Mouse (Mus musculus) hindbrain, embryonic 10.5 days (tissue): ENCODE measurements around the gene Cyp27b1. TPM values are rescaled to one million over a fixed set of nuclear protein-coding genes. Genes with fewer than 3 reads are reported as not detected.
"Not testable (repeated sequence)": the region's sequence is repeated elsewhere in the genome, so short reads cannot be mapped to it uniquely, and the experiment has no call there.

Experiments
- DNase-seq: peaks from one replicate; pipeline ENCODE4 v3.0.0-alpha.2; 2017; ENCODE audit warnings: low spot score
- H3K27ac ChIP-seq: fragments of 300-500 bp; sonication (generic); 2 replicates; pipeline ENCODE4 v1.5.1; 2016; ENCODE audit warnings: mild to moderate bottlenecking, moderate library complexity
- H3K27me3 ChIP-seq: fragments of 300-500 bp; sonication (generic); 2 replicates; pipeline ENCODE4 v1.6.1; 2016; ENCODE audit warnings: mild to moderate bottlenecking; ENCODE audit not compliant: poor library complexity, insufficient read depth, severe bottlenecking
- H3K36me3 ChIP-seq: fragments of 300-500 bp; sonication (generic); 2 replicates; pipeline ENCODE4 v1.6.1; 2016; ENCODE audit warnings: mild to moderate bottlenecking, moderate library complexity
- H3K4me1 ChIP-seq: fragments of 300-500 bp; sonication (generic); replicated peaks from 2 replicates; pipeline ENCODE4 v1.6.1; 2016; ENCODE audit warnings: mild to moderate bottlenecking
- H3K4me3 ChIP-seq: fragments of 300-500 bp; sonication (generic); 2 replicates; pipeline ENCODE4 v1.5.1; 2016; ENCODE audit warnings: mild to moderate bottlenecking, moderate library complexity
- H3K9me3 ChIP-seq: fragments of 300-500 bp; sonication (generic); 2 replicates; pipeline ENCODE4 v1.6.1; 2016; ENCODE audit warnings: mild to moderate bottlenecking, moderate library complexity
- WGBS: fragments of 180-500 bp; shearing (Covaris S2); methylation state at CpG from one replicate; pipeline ENCODE4 v1.1.7; 2016; 5-methylcytosine and 5-hydroxymethylcytosine counted together
- polyA plus RNA-seq: library from polyadenylated mRNA; unstranded; fragments of >200 nt; fragmentation: Nextera tagmentation; extraction: Ambion mirVana; gene quantifications from 2 replicates; pipeline ENCODE4 v1.2.1, GENCODE M21; 2016

The Cyp27b1 gene
- polyA plus RNA-seq, 1 experiment from 2014 or later: 0.34 TPM

DNA sequence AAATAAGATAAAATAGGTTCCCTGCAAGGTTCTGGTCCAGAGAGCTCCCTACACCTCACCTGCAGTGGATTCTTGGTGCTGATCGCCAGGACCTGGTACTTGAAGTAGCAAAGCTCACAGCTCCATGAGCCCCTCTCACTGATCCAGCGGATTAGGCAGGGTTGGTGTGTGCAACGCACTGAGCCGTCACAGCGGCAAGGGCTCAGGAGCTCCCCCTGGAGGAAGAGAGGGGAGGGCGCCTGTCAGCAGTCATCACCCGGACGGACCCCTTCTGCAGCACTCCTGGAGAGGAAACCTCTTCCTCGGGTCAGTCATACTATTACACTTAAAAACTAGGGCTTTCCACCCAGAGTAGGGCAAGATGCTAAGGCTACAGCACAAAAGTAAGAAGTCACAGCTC is 10.1 kb downstream of the Cyp27b1 start:
- H3K4me3 ChIP-seq: peak overlapping the region; percentile 96
- H3K9me3 ChIP-seq: no peaks in the 10 kb centered on the region
- DNase-seq: peak; percentile 85
- H3K4me1 ChIP-seq: peaks cover 55% of the 10 kb centered on the region
- peaks cover 45% of the 10 kb centered on the region for H3K36me3 ChIP-seq
- WGBS: 2% methylated on average over 9 of the region's 9 CpGs
- 0 out of 2 replicates have a peak overlapping the region, but pooled peaks have one; percentile 97 for H3K27ac ChIP-seq
- H3K27me3 ChIP-seq: peaks cover 37% of the 10 kb centered on the region; the same call in 1 of the 2 replicates

DNA sequence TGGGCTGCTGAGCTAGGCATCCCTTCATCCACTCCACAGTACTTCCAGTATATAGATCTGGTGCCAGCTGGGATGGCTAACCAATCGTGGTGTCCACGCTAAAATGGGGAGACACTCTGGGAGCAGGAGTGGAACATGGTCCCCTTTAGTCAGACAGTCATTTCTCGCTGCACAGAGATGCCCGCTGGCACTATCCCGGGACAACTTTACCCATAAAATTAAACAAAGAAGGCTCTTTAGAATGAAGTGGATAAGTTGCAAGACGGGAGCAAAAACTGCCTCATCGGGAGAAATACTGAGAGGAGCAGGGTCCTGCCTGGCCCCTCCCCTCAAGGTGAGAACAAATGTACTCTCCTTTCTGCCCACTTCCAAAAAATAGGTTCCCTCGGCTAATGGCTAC is 10.7 kb downstream of the Cyp27b1 start:
- Histone ChIP-seq H3K36me3 (peaks cover 41% of the 10 kb centered on the region), H3K4me1 (peaks cover 55% of the 10 kb centered on the region), H3K27ac (peak overlapping the region; percentile 97), H3K9me3 (no peaks in the 10 kb centered on the region), H3K27me3 (peaks cover 37% of the 10 kb centered on the region; the same call in 1 of the 2 replicates), H3K4me3 (peak overlapping the region; percentile 96)
- 12% methylated on average over 8 of the region's 8 CpGs for WGBS
- no peak for DNase-seq

DNA sequence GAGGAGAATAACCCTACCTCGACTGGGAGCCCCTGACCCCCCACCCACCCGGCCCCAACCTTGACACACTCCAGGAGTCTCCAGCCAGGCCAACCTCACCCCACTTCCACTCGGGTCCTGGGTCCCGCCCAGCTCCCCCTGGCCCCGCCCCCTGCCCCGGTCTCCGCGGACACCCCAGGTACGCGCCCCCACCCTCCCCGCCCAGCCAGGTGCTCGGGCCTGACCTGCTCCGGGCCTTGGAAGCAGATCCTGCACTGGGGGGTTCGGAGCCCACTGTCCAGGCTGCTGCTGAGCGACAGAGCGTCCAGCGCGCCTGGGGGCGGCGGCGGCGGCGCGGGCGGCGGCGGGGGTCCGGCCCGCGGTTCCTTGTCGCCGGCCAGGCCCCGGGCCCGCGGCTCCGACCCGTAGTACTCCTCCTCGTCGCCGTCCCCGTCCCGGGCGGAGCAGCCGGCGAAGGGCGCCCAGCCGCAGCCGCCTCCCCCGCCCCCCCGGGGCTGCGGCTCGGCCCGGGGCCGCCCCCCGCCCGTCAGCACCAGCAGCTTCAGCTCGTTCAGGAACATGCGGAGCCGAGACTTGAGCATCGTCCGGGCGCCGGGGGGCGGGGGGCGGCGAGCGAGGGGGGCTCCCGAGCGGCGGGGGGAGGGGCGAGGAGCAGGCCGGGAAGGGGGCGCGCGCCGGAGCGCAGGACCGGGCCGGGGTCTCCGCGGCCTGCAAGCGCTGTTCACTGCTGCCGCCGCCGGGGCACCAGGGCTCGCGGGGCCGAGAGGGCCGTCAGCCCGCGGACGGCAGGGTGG is 11.3 kb downstream of the Cyp27b1 start:
- H3K27me3 ChIP-seq: peaks cover 37% of the 10 kb centered on the region; the same call in 1 of the 2 replicates
- peaks cover 37% of the 10 kb centered on the region for H3K36me3 ChIP-seq
- H3K4me1 ChIP-seq: peaks cover 55% of the 10 kb centered on the region
- under 1% methylated on average over 91 of the region's 92 CpGs for WGBS
- DNase-seq: no peak
- no peaks in the 10 kb centered on the region for H3K9me3 ChIP-seq
- H3K4me3 ChIP-seq: peak overlapping the region; percentile 96
- H3K27ac ChIP-seq: peak overlapping the region; percentile 97

DNA sequence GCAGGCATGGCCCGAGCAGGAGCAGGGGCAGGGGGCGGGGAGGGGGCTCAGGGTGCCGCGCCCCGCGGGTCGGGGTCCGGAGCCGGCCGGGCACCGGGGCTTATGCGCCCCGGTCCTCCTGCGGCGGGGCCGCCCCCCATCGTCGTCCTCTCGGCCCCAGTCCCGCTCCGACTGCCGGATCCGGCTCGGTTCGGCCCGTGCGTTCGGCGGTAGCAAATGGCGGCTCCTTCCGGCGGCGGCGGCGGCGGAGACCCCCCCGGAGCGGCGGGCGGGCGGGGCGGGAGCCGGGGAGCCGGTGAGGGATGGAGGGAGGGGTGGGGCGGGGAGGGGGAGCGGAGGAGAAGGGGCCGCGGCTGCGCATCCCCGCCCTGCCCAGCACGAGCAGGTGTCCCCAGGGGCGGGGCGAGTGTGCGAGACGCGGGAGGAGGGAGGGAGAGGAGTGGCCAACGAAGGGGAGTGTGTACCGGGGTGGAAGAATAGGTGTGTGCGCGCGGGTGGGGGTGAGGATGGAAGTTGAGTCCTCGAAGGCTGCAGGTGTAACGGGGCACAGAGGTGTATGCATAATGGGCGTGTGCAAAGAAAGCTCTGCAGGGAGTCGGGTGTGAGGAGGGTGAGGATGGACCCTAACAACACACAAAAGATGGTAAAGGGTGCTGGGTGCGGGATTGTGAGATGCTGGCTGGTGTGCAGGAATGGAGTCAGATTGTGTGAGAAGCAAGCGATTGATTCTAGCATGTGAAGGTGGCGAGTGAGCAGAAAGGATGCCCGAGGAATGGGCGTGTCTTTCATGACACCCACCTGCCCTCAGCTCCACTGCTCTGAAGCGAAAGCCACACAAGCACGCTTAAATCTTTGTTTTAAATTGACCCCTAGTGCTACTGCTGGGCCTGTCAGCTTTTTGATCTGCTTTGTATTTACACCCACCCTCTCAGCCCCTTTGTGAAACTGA is 12.2 kb downstream of the Cyp27b1 start, which contains the start of gene March9:
Gene March9 (minus strand): TSS at position 217 of the 949 bp plus-strand sequence.
- WGBS: under 1% methylated on average over 62 of the region's 72 CpGs
- Histone ChIP-seq H3K4me3 (peak within 1 kb of the TSS; percentile 96), H3K27me3 (peaks cover 37% of the 10 kb centered on the region; the same call in 1 of the 2 replicates), H3K36me3 (peaks cover 37% of the 10 kb centered on the region), H3K9me3 (no peaks in the 10 kb centered on the region), H3K27ac (peak within 1 kb of the TSS; percentile 97), H3K4me1 (peaks cover 64% of the 10 kb centered on the region)
- peak; percentile 63 for DNase-seq

DNA sequence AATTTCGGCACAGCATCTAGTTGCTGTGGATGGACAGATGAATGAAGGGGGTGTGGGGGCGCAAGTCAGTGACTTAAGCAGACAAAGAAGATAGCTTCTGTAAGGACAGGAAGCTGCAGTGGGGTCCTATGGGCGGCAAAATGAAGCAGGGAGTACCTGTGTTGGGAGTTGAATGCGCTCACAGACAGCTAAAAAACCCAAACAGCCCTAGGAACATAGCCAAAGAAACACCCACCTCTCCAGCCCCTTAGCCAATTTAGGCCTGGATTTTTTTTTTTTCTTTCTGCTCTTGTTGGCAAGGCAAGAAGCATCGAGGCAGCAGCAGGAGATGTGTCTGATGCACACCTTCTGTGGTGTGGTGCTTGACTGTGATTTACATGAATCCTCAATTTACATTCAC is 13.0 kb downstream of the Cyp27b1 start:
- H3K4me3 ChIP-seq: peak overlapping the region; percentile 96
- H3K4me1 ChIP-seq: peaks cover 66% of the 10 kb centered on the region
- whole genome bisulfite sequencing: 24% methylated on average over 5 of the region's 5 CpGs
- no peak for DNase-seq
- peaks cover 37% of the 10 kb centered on the region; the same call in 1 of the 2 replicates for H3K27me3 ChIP-seq
- H3K9me3 ChIP-seq: no peaks in the 10 kb centered on the region
- peaks cover 37% of the 10 kb centered on the region for H3K36me3 ChIP-seq
- peak overlapping the region; percentile 97; the same call in 1 of the 2 replicates for H3K27ac ChIP-seq

DNA sequence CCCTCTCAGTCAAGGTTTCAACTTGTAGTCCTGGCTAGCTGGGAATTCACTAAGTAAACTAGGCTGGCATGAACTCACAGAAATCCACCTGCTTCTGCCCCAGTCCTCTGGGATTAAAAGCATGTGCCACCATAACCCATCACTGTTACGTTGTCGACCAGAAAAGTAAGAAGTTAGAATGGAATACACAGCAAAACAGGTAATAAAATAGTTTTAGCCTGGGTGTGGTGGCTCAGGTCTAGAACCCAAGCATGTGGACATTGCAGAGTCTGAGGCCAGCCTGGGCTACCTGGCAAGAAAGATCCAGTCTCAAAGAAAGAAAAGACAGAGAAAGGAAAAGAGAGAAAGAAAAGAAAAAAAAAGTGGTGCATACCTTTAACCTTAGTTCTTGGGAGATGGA is 13.5 kb downstream of the Cyp27b1 start:
- Histone ChIP-seq H3K4me1 (peaks cover 66% of the 10 kb centered on the region), H3K9me3 (no peaks in the 10 kb centered on the region), H3K27ac (0 out of 2 replicates have a peak overlapping the region, but pooled peaks have one; percentile 97), H3K4me3 (0 out of 2 replicates have a peak overlapping the region, but pooled peaks have one; percentile 96), H3K27me3 (peaks cover 37% of the 10 kb centered on the region; the same call in 1 of the 2 replicates), H3K36me3 (peaks cover 37% of the 10 kb centered on the region)
- DNase-seq: no peak
- WGBS: 69% methylated on average over 2 of the region's 2 CpGs

DNA sequence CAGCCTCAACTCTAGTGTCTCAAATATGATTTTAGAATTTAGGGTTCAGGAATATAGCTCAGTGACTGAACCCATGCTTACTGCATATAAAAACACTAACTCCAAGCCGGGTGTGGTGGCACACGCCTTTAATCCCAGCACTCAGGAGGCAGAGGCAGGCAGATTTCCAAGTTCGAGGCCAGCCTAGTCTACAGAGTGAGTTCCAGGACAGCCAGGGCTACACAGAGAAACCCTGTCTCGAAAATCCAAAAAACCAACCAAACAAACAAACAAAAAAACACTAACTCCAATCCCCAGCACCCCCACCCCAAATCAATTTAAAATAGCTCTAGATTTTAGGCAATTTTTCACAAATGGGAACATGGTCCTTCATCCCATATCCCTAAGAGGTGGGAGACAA is 14.1 kb downstream of the Cyp27b1 start:
- H3K27ac ChIP-seq: 0 out of 2 replicates have a peak overlapping the region, but pooled peaks have one; percentile 98
- WGBS: 91% methylated on average over 4 of the region's 4 CpGs
- H3K4me1 ChIP-seq: peaks cover 70% of the 10 kb centered on the region
- peaks cover 37% of the 10 kb centered on the region; the same call in 1 of the 2 replicates for H3K27me3 ChIP-seq
- not testable (repeated sequence) for H3K4me3 ChIP-seq, H3K9me3 ChIP-seq, DNase-seq
- peaks cover 37% of the 10 kb centered on the region for H3K36me3 ChIP-seq

DNA sequence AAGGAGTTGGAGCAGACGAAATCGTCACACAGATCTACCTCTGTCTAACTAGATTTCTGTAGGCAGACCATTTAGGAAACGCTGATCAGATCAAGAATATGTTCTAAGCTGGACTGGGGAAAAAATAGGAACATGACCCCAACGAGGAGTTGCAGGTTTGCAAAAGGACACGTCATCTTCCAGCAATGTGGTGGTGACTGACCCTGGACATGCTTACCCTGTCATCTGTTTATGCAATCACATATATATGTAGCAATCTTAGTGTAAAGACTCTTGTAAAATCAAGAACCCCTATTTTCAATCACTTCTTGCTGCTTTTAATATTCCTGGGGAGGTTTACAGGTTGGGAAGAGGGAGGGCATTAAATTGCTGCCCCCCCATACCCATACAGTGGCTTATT is 14.5 kb downstream of the Cyp27b1 start:
- DNase-seq: no peak
- Histone ChIP-seq H3K27me3 (peaks cover 36% of the 10 kb centered on the region; the same call in 1 of the 2 replicates), H3K9me3 (no peaks in the 10 kb centered on the region), H3K36me3 (peaks cover 37% of the 10 kb centered on the region), H3K4me3 (no peak overlapping the region), H3K4me1 (peaks cover 68% of the 10 kb centered on the region), H3K27ac (peak overlapping the region; percentile 98; the same call in 1 of the 2 replicates)
- WGBS: 81% methylated on average over 5 of the region's 5 CpGs

DNA sequence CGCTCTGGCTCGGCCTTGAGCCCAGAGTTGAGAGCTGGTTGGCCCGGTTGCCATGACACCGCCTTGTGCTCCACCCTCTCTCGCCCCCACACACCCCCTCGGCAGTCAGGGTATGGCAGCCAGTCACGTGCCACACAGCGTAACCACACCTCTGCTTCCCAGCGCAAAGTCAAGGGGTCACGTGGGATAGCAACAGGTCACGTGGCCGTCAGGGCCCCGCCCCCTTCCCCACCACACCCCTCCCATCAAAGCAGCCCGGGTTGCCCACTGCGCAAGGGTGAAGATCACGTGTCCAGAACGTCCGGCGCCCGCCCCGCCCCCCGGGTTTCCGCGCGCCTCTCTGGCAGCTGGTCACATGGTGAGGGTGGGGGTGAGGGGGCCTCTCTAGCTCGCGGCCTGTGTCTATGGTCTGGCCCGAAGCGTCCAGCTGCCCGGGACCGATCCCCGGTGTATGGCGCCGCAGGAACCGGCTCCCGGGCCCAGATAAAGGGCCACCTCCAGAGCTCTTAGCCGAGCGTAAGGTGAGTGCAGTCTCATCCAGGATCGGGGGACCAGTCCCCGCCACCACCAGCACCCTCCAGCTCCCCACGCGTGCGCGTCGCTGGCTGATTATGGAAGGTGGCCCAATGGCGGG is 15.3 kb downstream of the Cyp27b1 start, which contains the start of gene Cdk4:
Gene Cdk4 (plus strand): TSS at position 296 of the 634 bp plus-strand sequence.
- H3K4me3 ChIP-seq: peak within 1 kb of the TSS; percentile 85
- under 1% methylated on average over 46 of the region's 46 CpGs for WGBS
- DNase-seq: peak; percentile 100
- peak within 1 kb of the TSS; percentile 98 for H3K27ac ChIP-seq
- H3K9me3 ChIP-seq: no peaks in the 10 kb centered on the region
- H3K27me3 ChIP-seq: peaks cover 34% of the 10 kb centered on the region; the same call in 1 of the 2 replicates
- H3K4me1 ChIP-seq: peaks cover 66% of the 10 kb centered on the region
- peaks cover 42% of the 10 kb centered on the region for H3K36me3 ChIP-seq

DNA sequence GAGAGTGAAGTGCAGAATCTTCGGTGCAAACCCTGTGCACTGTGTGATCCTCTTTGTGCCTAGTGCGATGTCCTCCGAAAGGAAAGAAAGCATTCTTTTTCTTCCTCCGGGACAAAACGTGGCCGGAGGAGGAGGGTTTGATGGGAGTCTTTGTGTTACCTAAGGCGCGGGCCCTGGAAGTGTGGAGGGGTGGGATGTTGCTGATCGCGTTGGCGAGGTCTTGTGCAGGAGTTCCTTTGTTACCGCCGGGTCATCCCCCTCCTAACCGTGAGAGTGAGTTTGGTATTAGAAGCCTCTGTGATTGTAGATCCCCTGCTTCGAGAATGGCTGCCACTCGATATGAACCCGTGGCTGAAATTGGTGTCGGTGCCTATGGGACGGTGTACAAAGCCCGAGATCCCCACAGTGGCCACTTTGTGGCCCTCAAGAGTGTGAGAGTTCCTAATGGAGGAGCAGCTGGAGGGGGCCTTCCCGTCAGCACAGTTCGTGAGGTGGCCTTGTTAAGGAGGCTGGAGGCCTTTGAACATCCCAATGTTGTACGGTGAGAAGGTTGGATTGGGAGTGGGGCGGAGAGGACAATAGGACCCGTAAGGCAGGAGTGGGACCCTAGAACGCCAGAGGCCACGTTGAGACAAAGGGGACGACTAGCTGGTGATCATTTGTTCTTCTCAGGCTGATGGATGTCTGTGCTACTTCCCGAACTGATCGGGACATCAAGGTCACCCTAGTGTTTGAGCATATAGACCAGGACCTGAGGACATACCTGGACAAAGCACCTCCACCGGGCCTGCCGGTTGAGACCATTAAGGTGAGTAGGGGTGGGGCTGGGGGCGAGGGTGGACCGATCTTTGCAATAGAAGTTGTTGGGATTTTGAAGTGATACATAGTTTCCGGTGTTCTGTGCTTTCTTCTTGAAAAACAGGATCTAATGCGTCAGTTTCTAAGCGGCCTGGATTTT is 16.1 kb downstream of the Cyp27b1 start:
- Histone ChIP-seq H3K4me3 (peak overlapping the region; percentile 85), H3K36me3 (peaks cover 47% of the 10 kb centered on the region), H3K27me3 (peaks cover 26% of the 10 kb centered on the region; the same call in 1 of the 2 replicates), H3K9me3 (no peaks in the 10 kb centered on the region), H3K4me1 (peaks cover 66% of the 10 kb centered on the region), H3K27ac (peak overlapping the region; percentile 98)
- DNase-seq: peak; percentile 49
- whole genome bisulfite sequencing: 17% methylated on average over 37 of the region's 37 CpGs

DNA sequence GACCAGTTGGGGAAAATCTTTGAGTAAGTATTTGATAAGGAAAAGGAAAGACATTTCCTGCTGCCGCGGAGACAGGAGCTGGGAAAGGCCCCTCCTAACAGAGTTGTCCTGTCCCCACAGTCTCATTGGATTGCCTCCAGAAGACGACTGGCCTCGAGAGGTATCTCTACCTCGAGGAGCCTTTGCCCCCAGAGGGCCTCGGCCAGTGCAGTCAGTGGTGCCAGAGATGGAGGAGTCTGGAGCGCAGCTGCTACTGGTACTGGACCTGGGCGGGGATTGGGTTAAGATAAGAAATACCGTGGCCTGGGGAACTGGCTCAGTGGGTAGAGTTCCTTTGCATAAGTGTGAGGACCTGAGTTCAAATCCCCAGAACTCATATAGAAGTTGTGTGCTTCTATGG is 17.9 kb downstream of the Cyp27b1 start:
- 91% methylated on average over 9 of the region's 9 CpGs for WGBS
- no peak for DNase-seq
- Histone ChIP-seq H3K9me3 (no peaks in the 10 kb centered on the region), H3K4me1 (peaks cover 60% of the 10 kb centered on the region), H3K36me3 (peaks cover 47% of the 10 kb centered on the region), H3K27me3 (peaks cover 12% of the 10 kb centered on the region; the same call in 1 of the 2 replicates), H3K4me3 (no peak overlapping the region; the same call in 1 of the 2 replicates), H3K27ac (no peak overlapping the region)
